Mouse (Mus musculus): Measurements from ENCODE around the gene Rab27a. TPM values are rescaled to one million over a fixed set of nuclear protein-coding genes. Genes with fewer than 3 reads are reported as not detected.
"Not testable (repeated sequence)": the region's sequence is repeated elsewhere in the genome, so short reads cannot be mapped to it uniquely, and the experiment has no call there.

Gene Rab27a
- polyA plus RNA-seq, 1 experiment: 0.06 TPM

DNA sequence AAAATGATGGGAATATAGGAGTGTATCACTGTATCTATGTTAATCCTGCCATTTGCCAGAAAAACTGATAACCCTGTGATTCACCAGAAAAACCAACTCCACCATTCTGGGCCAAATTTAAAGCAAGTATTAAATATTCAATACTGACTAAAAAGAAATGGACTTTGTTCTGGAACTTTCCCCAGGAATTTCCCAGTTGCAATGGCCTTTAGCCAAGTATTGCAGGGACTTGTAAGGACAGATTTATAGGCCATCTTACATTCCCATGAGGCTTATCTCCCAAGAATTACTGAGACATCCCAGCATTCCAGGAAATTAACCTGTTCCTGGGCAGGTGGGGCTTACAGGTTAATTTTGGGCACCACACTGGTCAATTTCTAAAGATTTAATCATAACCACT lies 61.1 kb downstream of the Rab27a start:
- Histone ChIP-seq H3K27me3 (ENCODE audit: control insufficient read depth, insufficient read depth, insufficient read length) (peaks cover 53% of the 10 kb centered on the region), H3K36me3 (ENCODE audit: control insufficient read depth, insufficient read depth) (no peaks in the 10 kb centered on the region), H3ac (ENCODE audit: control insufficient read depth, insufficient read length, low read depth) (no peak overlapping the region), H3K79me3 (ENCODE audit: low read depth) (no peaks in the 10 kb centered on the region), H3K79me2 (ENCODE audit: control insufficient read depth, insufficient read depth) (no peaks in the 10 kb centered on the region), H3K4me3 (ENCODE audit: insufficient read depth, poor library complexity, severe bottlenecking) (no peak overlapping the region)
- TF ChIP-seq CTCF (IDR thresholded peaks at IDR 0.05; ENCODE audit: control insufficient read depth, insufficient read depth, insufficient read length) (no peak), MAX (IDR thresholded peaks at IDR 0.05) (no peak), USF1 (IDR thresholded peaks at IDR 0.05; ENCODE audit: low read depth) (no peak), CEBPB (IDR thresholded peaks at IDR 0.05; ENCODE audit: low read depth) (no peak), MYOG (IDR thresholded peaks at IDR 0.05; ENCODE audit: control insufficient read depth, extremely low read depth, insufficient read length) (no peak), MYOD1 (IDR thresholded peaks at IDR 0.05; ENCODE audit: control insufficient read depth, insufficient read length, low read depth) (no peak), FOSL1 (IDR thresholded peaks at IDR 0.05; ENCODE audit: insufficient read depth, low read length, poor library complexity, severe bottlenecking) (no peak)

DNA sequence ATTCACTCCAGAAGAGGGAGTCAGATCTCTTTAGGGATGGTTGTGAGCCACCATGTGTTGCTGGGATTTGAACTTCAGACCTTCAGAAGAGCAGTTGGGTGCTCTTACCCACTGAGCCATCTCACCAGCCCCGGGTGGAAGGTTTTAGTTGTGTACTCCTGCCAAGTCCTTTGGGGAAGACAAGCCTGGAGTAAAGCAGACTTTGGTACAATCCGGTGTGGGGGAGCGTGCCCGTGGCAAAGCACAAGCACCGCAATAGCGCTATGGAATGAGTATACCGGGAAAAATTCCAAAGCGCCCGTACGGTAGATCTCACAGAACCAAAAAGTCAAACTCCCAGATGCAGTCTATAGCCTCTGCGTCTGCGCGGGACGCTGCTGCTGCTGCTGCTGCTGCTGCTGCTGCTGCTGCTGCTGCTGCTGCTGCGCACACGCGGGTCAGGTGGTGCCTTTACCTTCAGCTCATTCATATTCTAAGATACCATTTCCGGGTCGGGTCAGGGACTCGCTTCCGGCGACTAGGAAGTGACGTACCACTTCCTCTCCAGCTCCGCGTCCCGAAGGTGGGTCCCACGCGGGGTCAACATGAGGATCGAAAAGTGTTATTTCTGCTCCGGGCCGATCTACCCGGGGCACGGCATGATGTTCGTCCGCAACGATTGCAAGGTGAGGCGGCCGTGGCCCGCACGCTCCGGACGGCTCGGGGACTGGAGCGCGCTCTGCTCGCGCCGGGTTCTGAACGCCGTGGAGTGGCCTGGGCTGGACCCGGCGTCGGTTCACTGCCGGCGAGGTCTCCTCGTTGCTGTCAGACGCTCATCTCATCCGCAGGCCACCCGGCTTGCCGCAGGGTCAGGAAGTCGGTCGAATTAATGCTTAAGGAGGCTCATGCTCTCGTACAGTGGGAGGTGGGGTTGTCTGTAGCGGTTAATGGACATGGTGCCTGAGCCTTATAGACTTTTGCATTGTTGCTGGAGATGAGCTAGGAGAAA lies 68.6 kb downstream of the Rab27a start, which contains the start of gene Rsl24d1:
Gene Rsl24d1, plus strand, starts transcription at position 508 of the 988 bp plus-strand sequence.
- Histone ChIP-seq H3K79me3 (ENCODE audit: low read depth) (peaks cover 21% of the 10 kb centered on the region), H3ac (ENCODE audit: control insufficient read depth, insufficient read length, low read depth) (peak within 1 kb of the TSS; percentile 95), H3K4me3 (ENCODE audit: insufficient read depth, poor library complexity, severe bottlenecking) (peak within 1 kb of the TSS; percentile 63), H3K36me3 (ENCODE audit: control insufficient read depth, insufficient read depth) (peaks cover 21% of the 10 kb centered on the region), H3K27me3 (ENCODE audit: control insufficient read depth, insufficient read depth, insufficient read length) (peaks cover 18% of the 10 kb centered on the region), H3K79me2 (ENCODE audit: control insufficient read depth, insufficient read depth) (peaks cover 34% of the 10 kb centered on the region)
- TF ChIP-seq USF1 (IDR thresholded peaks at IDR 0.05; ENCODE audit: low read depth): peak; percentile 27
- no peak for TF ChIP-seq CTCF (IDR thresholded peaks at IDR 0.05; ENCODE audit: control insufficient read depth, insufficient read depth, insufficient read length)

DNA sequence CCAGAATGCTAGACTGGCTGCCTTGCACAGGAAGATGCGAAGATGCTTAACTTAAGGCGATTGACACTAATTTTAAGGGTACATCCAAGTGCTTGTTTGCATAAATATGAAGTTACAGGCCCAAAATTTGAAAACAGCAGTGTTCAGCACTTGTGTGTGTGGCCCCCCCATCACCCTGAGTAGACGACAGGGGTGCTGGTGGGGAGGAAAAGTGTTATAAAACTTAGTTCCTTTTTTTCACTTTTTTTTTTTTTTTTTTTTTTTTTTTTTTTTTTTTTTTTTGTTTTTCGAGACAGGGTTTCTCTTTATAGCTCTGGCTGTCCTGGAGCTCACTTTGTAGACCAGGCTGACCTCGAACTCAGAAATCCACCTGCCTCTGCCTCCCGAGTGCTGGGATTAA lies 72.0 kb downstream of the Rab27a start:
- H3K79me3 ChIP-seq (ENCODE audit: low read depth): peaks cover 23% of the 10 kb centered on the region
- peaks cover 36% of the 10 kb centered on the region for H3K36me3 ChIP-seq (ENCODE audit: control insufficient read depth, insufficient read depth)
- not testable (repeated sequence) for H3K4me3 ChIP-seq (ENCODE audit: insufficient read depth, poor library complexity, severe bottlenecking); H3K27me3 ChIP-seq (ENCODE audit: control insufficient read depth, insufficient read depth, insufficient read length); H3ac ChIP-seq (ENCODE audit: control insufficient read depth, insufficient read length, low read depth)
- H3K79me2 ChIP-seq (ENCODE audit: control insufficient read depth, insufficient read depth): peaks cover 34% of the 10 kb centered on the region

DNA sequence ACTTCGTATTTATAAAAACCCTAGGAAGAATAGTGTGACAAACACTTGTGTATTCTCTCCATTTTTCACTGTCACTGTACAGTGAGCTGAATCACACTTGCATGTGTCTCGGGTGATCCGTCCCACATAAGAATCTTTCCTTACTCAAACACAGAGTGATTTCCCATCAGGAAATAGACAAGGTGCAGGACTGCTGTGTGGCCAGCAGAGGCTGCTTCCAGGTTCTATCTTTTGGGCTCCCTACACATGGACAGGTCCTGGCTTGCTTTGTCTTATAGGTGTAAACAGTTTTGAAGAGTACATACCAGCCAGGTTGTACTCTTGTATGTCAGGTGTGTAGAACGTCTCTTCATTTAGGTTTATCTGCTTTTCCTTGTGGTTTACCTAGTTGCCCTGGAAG lies 73.4 kb downstream of the Rab27a start:
- peaks cover 28% of the 10 kb centered on the region for H3K79me2 ChIP-seq (ENCODE audit: control insufficient read depth, insufficient read depth)
- peaks cover 40% of the 10 kb centered on the region for H3K36me3 ChIP-seq (ENCODE audit: control insufficient read depth, insufficient read depth)
- no peaks in the 10 kb centered on the region for H3K27me3 ChIP-seq (ENCODE audit: control insufficient read depth, insufficient read depth, insufficient read length)
- TF ChIP-seq USF1 (IDR thresholded peaks at IDR 0.05; ENCODE audit: low read depth) (no peak), MYOG (IDR thresholded peaks at IDR 0.05; ENCODE audit: control insufficient read depth, extremely low read depth, insufficient read length) (no peak), MYOD1 (IDR thresholded peaks at IDR 0.05; ENCODE audit: control insufficient read depth, insufficient read length, low read depth) (no peak), FOSL1 (IDR thresholded peaks at IDR 0.05; ENCODE audit: insufficient read depth, low read length, poor library complexity, severe bottlenecking) (no peak), MAX (IDR thresholded peaks at IDR 0.05) (no peak), CTCF (IDR thresholded peaks at IDR 0.05; ENCODE audit: control insufficient read depth, insufficient read depth, insufficient read length) (no peak), CEBPB (IDR thresholded peaks at IDR 0.05; ENCODE audit: low read depth) (no peak)
- H3ac ChIP-seq (ENCODE audit: control insufficient read depth, insufficient read length, low read depth): no peak overlapping the region
- H3K79me3 ChIP-seq (ENCODE audit: low read depth): peaks cover 23% of the 10 kb centered on the region
- H3K4me3 ChIP-seq (ENCODE audit: insufficient read depth, poor library complexity, severe bottlenecking): no peak overlapping the region

DNA sequence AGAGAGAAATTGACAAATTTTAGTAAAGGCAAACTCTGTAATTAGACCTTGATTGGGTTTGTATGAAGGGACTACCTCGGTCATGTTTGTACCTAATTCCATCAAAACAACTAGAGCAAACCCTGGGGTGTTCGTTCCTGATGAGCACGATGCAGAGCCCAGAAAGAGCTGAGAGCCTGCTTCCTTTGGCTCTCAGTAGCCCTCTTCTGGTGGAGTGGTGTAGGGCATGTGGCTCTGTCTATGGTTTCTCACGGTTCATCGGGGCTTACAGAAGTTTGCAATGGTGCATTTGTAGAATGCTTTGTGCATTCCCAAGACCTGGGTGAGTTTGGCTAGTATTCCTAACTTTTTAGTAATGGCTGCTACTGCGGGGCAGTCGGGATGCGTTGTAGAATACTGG lies 77.1 kb downstream of the Rab27a start:
- Histone ChIP-seq H3ac (ENCODE audit: control insufficient read depth, insufficient read length, low read depth) (no peak overlapping the region), H3K27me3 (ENCODE audit: control insufficient read depth, insufficient read depth, insufficient read length) (no peaks in the 10 kb centered on the region), H3K36me3 (ENCODE audit: control insufficient read depth, insufficient read depth) (peaks cover 57% of the 10 kb centered on the region), H3K79me3 (ENCODE audit: low read depth) (peaks cover 2% of the 10 kb centered on the region), H3K4me3 (ENCODE audit: insufficient read depth, poor library complexity, severe bottlenecking) (no peak overlapping the region), H3K79me2 (ENCODE audit: control insufficient read depth, insufficient read depth) (no peaks in the 10 kb centered on the region)
- TF ChIP-seq CEBPB (IDR thresholded peaks at IDR 0.05; ENCODE audit: low read depth) (no peak), MYOD1 (IDR thresholded peaks at IDR 0.05; ENCODE audit: control insufficient read depth, insufficient read length, low read depth) (no peak), USF1 (IDR thresholded peaks at IDR 0.05; ENCODE audit: low read depth) (no peak), CTCF (IDR thresholded peaks at IDR 0.05; ENCODE audit: control insufficient read depth, insufficient read depth, insufficient read length) (no peak), MYOG (IDR thresholded peaks at IDR 0.05; ENCODE audit: control insufficient read depth, extremely low read depth, insufficient read length) (no peak), FOSL1 (IDR thresholded peaks at IDR 0.05; ENCODE audit: insufficient read depth, low read length, poor library complexity, severe bottlenecking) (no peak), MAX (IDR thresholded peaks at IDR 0.05) (no peak)

DNA sequence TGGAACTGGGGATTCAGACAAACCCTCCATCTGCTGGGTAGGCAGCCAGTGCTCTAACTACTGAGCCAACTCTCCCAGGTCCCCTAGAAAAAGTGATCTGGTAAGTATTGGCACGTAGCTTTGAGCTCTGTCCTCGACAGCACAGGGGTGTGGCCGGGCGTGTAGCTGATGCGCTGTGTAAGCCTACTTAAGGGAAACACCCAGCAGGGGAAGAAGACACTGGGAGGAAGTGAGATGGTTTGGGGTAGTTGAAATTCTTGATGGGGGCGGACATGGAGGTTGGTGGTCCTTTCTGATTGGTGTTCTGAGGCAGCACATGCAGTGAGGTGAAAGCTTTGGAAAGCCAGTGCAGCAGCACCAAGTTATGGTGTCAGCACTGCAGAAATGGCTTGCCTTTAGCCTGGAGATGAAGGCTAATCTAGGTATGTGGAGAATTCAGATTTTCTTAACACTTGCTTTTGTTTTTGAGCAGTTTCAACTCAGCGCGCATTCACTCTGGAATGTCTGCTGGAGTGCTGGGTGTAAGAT lies 80.5 kb downstream of the Rab27a start:
- H3K79me2 ChIP-seq (ENCODE audit: control insufficient read depth, insufficient read depth): no peaks in the 10 kb centered on the region
- H3K36me3 ChIP-seq (ENCODE audit: control insufficient read depth, insufficient read depth): peaks cover 67% of the 10 kb centered on the region
- H3K79me3 ChIP-seq (ENCODE audit: low read depth): no peaks in the 10 kb centered on the region
- H3K27me3 ChIP-seq (ENCODE audit: control insufficient read depth, insufficient read depth, insufficient read length): no peaks in the 10 kb centered on the region
- no peak for TF ChIP-seq FOSL1 (IDR thresholded peaks at IDR 0.05; ENCODE audit: insufficient read depth, low read length, poor library complexity, severe bottlenecking)
- no peak for TF ChIP-seq MYOG (IDR thresholded peaks at IDR 0.05; ENCODE audit: control insufficient read depth, extremely low read depth, insufficient read length)
- no peak overlapping the region for H3K4me3 ChIP-seq (ENCODE audit: insufficient read depth, poor library complexity, severe bottlenecking)
- H3ac ChIP-seq (ENCODE audit: control insufficient read depth, insufficient read length, low read depth): no peak overlapping the region
